Mouse (Mus musculus) hindbrain, postnatal 0 days (tissue): ENCODE data around the gene Serpinb1a. TPM values are rescaled to one million over a fixed set of nuclear protein-coding genes. Genes with fewer than 3 reads are reported as not detected.

Experiments
- ATAC-seq: fragments of 200-750 bp; cut with Nextera tagmentation; 2 replicates; pipeline ENCODE4 v1.8.0; 2017; ENCODE audit warnings: mild to moderate bottlenecking, moderate TSS enrichment, moderate library complexity
- DNase-seq: peaks from one replicate; pipeline ENCODE4 v3.0.0-alpha.2; 2015; ENCODE audit warnings: low spot score
- H3K27ac ChIP-seq: fragments of 300-500 bp; sonication (generic); 2 replicates; pipeline ENCODE4 v1.5.1; 2014; ENCODE audit warnings: mild to moderate bottlenecking
- H3K27me3 ChIP-seq: fragments of 300-500 bp; sonication (generic); 2 replicates; pipeline ENCODE4 v1.6.1; 2014; ENCODE audit warnings: low read length, mixed read lengths; ENCODE audit not compliant: insufficient read depth
- H3K36me3 ChIP-seq: fragments of 300-500 bp; sonication (generic); 2 replicates; pipeline ENCODE4 v1.6.1; 2014; ENCODE audit warnings: low read length, mixed read lengths; ENCODE audit not compliant: insufficient read depth
- H3K4me1 ChIP-seq: fragments of 300-500 bp; sonication (generic); 2 replicates; pipeline ENCODE4 v1.6.1; 2014; ENCODE audit warnings: antibody characterized with exemption, low read length, mixed read lengths; ENCODE audit not compliant: insufficient read depth
- H3K4me2 ChIP-seq: fragments of 300-500 bp; sonication (generic); 2 replicates; pipeline ENCODE4 v1.6.1; 2014; ENCODE audit warnings: low read depth, mild to moderate bottlenecking, low read length, moderate library complexity, mixed read lengths
- H3K4me3 ChIP-seq: fragments of 300-500 bp; sonication (generic); 2 replicates; pipeline ENCODE4 v1.5.1; 2014; ENCODE audit warnings: low read length
- H3K9ac ChIP-seq: fragments of 300-500 bp; sonication (generic); replicated peaks from 2 replicates; pipeline ENCODE4 v1.6.1; 2014; ENCODE audit warnings: mild to moderate bottlenecking, low read length, moderate library complexity, mixed read lengths
- H3K9me3 ChIP-seq: fragments of 300-500 bp; sonication (generic); 2 replicates; pipeline ENCODE4 v1.6.1; 2016; ENCODE audit warnings: low read length, mixed read lengths
- CTCF ChIP-seq: IDR thresholded peaks from 2 replicates; pipeline ENCODE4 v1.5.1; 2016; ENCODE audit warnings: antibody characterized with exemption, control low read depth, low read depth
- WGBS: fragments of 180-500 bp; shearing (Covaris S2); extraction: QIAGEN DNeasy Blood & Tissue Kit; methylation state at CpG from one replicate; pipeline ENCODE4 v1.1.7; 2014; 5-methylcytosine and 5-hydroxymethylcytosine counted together
- polyA plus RNA-seq: library from polyadenylated mRNA; unstranded; fragments of >200 nt; fragmentation: Nextera tagmentation; extraction: Ambion mirVana; gene quantifications from 2 replicates; pipeline ENCODE4 v1.2.1, GENCODE M21; 2015
- total RNA-seq: library from RNA; depleted of rRNA; stranded (reverse); fragments of >200 nt; gene quantifications from 2 replicates; pipeline ENCODE4 v1.2.3, GENCODE M21; 2014; rRNA removed

The Serpinb1a gene
- total and polyA plus RNA-seq, 2 experiments from 2014 or later: 0.94 to 4.4 TPM

- ATAC-seq: peak; percentile 99
- Histone ChIP-seq H3K27me3 (no peaks in the 10 kb centered on the region), H3K9ac (peak within 1 kb of the TSS; percentile 85), H3K36me3 (peaks cover 8% of the 10 kb centered on the region), H3K4me2 (peak within 1 kb of the TSS; percentile 70), H3K4me3 (peak within 1 kb of the TSS; percentile 91), H3K4me1 (peaks cover 13% of the 10 kb centered on the region), H3K9me3 (no peaks in the 10 kb centered on the region), H3K27ac (peak within 1 kb of the TSS; percentile 93)
- WGBS: 0% methylated on average over 50 of the region's 51 CpGs
- TF ChIP-seq CTCF: peak; percentile 50
- peak; percentile 100 for DNase-seq
Measured at GRCm38 (mm10) chr13:32801693-32802221, 49.2 kb downstream of the Serpinb1a start, which contains the start of gene Wrnip1. Wrnip1 (plus strand) TSS chr13:32802038.

- Histone ChIP-seq H3K27me3 (no peaks in the 10 kb centered on the region), H3K9me3 (no peaks in the 10 kb centered on the region), H3K4me2 (peak overlapping the region; percentile 66), H3K4me3 (no peak overlapping the region), H3K9ac (peak overlapping the region; percentile 54), H3K4me1 (peaks cover 13% of the 10 kb centered on the region), H3K36me3 (no peaks in the 10 kb centered on the region), H3K27ac (0 out of 2 replicates have a peak overlapping the region, but pooled peaks have one; percentile 76)
- DNase-seq (peak; percentile 16), ATAC-seq (no peak)
- TF ChIP-seq CTCF: peak; percentile 43
Measured at GRCm38 (mm10) chr13:32800859-32801258, 50.1 kb downstream of the Serpinb1a start.

DNA sequence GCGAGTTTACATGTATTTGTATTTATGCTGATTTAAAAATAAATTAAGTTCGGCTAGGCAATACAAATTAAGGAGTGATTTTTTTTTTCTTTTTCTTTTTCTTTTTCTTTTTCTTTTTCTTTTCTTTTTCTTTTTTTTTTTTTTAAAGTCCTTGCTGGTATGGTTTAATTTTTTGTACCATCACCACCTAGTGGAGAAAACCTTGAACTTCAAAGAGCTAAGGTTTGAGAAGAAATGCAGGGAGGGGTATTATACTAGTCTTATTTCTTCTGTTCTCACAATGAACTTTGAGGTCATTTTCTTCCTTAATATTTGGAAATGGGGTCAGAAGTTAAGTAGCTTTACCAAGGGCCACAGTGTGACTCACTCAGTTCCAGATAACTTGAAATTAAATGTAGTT lies 51.9 kb downstream of the Serpinb1a start:
- ATAC-seq (no peak), DNase-seq (no peak)
- WGBS: 86% methylated on average over 2 of the region's 2 CpGs
- no peak overlapping the region for H3K4me2 ChIP-seq
- no peaks in the 10 kb centered on the region for H3K9me3 ChIP-seq
- H3K27me3 ChIP-seq: no peaks in the 10 kb centered on the region
- no peak overlapping the region for H3K4me3 ChIP-seq
- peaks cover 12% of the 10 kb centered on the region for H3K4me1 ChIP-seq
- no peak overlapping the region for H3K9ac ChIP-seq
- H3K36me3 ChIP-seq: no peaks in the 10 kb centered on the region
- TF ChIP-seq CTCF: peak; percentile 29; the same call in 1 of the 2 replicates
- H3K27ac ChIP-seq: no peak overlapping the region

- 94% methylated on average over 1 of the region's 1 CpGs for WGBS
- ATAC-seq: no peak
- Histone ChIP-seq H3K27me3 (no peaks in the 10 kb centered on the region), H3K4me1 (peaks cover 4% of the 10 kb centered on the region; the same call in 1 of the 2 replicates), H3K9me3 (no peaks in the 10 kb centered on the region), H3K27ac (no peak overlapping the region), H3K9ac (no peak overlapping the region), H3K4me3 (no peak overlapping the region), H3K4me2 (no peak overlapping the region), H3K36me3 (no peaks in the 10 kb centered on the region)
- DNase-seq: peak; percentile 28
- peak; percentile 34 for TF ChIP-seq CTCF
Measured at GRCm38 (mm10) chr13:32797085-32797484, 53.9 kb downstream of the Serpinb1a start.

GRCm38 (mm10) chr13:32795166-32795565 lies 55.8 kb downstream of the Serpinb1a start:
- H3K9me3 ChIP-seq: no peaks in the 10 kb centered on the region
- no peak overlapping the region for H3K9ac ChIP-seq
- 86% methylated on average over 5 of the region's 5 CpGs for WGBS
- H3K36me3 ChIP-seq: no peaks in the 10 kb centered on the region
- no peak for DNase-seq
- no peaks in the 10 kb centered on the region for H3K27me3 ChIP-seq
- H3K4me3 ChIP-seq: no peak overlapping the region
- H3K27ac ChIP-seq: no peak overlapping the region
- no peak for TF ChIP-seq CTCF
- H3K4me2 ChIP-seq: no peak overlapping the region
- no peak for ATAC-seq
- H3K4me1 ChIP-seq: no peaks in the 10 kb centered on the region

GRCm38 (mm10) chr13:32794619-32795018 lies 56.4 kb downstream of the Serpinb1a start:
- 42% methylated on average over 2 of the region's 2 CpGs for WGBS
- Histone ChIP-seq H3K27me3 (no peaks in the 10 kb centered on the region), H3K36me3 (no peaks in the 10 kb centered on the region), H3K9ac (no peak overlapping the region), H3K4me2 (no peak overlapping the region), H3K27ac (no peak overlapping the region), H3K9me3 (no peaks in the 10 kb centered on the region), H3K4me1 (no peaks in the 10 kb centered on the region), H3K4me3 (no peak overlapping the region)
- DNase-seq (peak; percentile 43), ATAC-seq (peak; percentile 62; the same call in 1 of the 2 replicates)
- TF ChIP-seq CTCF: no peak

Other genes with a start within 250 kb of the Serpinb1a start
- 0.47 TPM in 1 of 2 replicates, not detected in the other for gene Mylk4, start 67.2 kb downstream of the Serpinb1a start, total RNA-seq
- gene Mylk4, start 67.2 kb downstream of the Serpinb1a start, polyA plus RNA-seq: 0.06 and 0.11 TPM in 2 replicates
- 82.6 and 83.7 TPM in 2 replicates for gene Wrnip1, start 49.1 kb downstream of the Serpinb1a start, total RNA-seq
- 29.0 and 29.9 TPM in 2 replicates for gene Wrnip1, start 49.1 kb downstream of the Serpinb1a start, polyA plus RNA-seq
- gene D930007J09Rik, start 48.3 kb downstream of the Serpinb1a start, total RNA-seq: not detected in 2 replicates
- gene D930007J09Rik, start 48.3 kb downstream of the Serpinb1a start, polyA plus RNA-seq: not detected in 2 replicates
- not detected in 2 replicates for gene Serpinb1c, start 47.0 kb upstream of the Serpinb1a start, total RNA-seq
- not detected in 2 replicates for gene Serpinb1c, start 47.0 kb upstream of the Serpinb1a start, polyA plus RNA-seq
- 1.7 and 4.7 TPM in 2 replicates for gene Serpinb6b, start 114.0 kb upstream of the Serpinb1a start, total RNA-seq
- gene Serpinb6b, start 114.0 kb upstream of the Serpinb1a start, polyA plus RNA-seq: 2.8 TPM in 2 replicates
- 3.8 and 4.4 TPM in 2 replicates for gene Serpinb9, start 152.1 kb upstream of the Serpinb1a start, total RNA-seq
- gene Serpinb9, start 152.1 kb upstream of the Serpinb1a start, polyA plus RNA-seq: 3.4 and 3.8 TPM in 2 replicates
- gene Serpinb9b, start 176.2 kb upstream of the Serpinb1a start, total RNA-seq: not detected in 2 replicates
- 0.13 and 0.25 TPM in 2 replicates for gene Serpinb9b, start 176.2 kb upstream of the Serpinb1a start, polyA plus RNA-seq
- gene Serpinb1b, start 227.4 kb upstream of the Serpinb1a start, total RNA-seq: 11.2 and 14.2 TPM in 2 replicates
- gene Serpinb1b, start 227.4 kb upstream of the Serpinb1a start, polyA plus RNA-seq: 30.6 and 37.9 TPM in 2 replicates